Mouse (Mus musculus) hindbrain, embryonic 16.5 days (tissue): Measurements from ENCODE around the gene Iqsec1. TPM values are rescaled to one million over a fixed set of nuclear protein-coding genes. Genes with fewer than 3 reads are reported as not detected.

Source experiments
- ATAC-seq: fragments of 200-750 bp; cut with Nextera tagmentation; 2 replicates; pipeline ENCODE4 v1.8.0; 2017; ENCODE audit warnings: moderate TSS enrichment, moderate library complexity
- H3K27ac ChIP-seq: fragments of 300-500 bp; sonication (generic); 2 replicates; pipeline ENCODE4 v1.5.1; 2014; ENCODE audit warnings: low read depth, mild to moderate bottlenecking, control low read depth, low read length, moderate library complexity
- H3K27me3 ChIP-seq: fragments of 300-500 bp; sonication (generic); replicated peaks from 2 replicates; pipeline ENCODE4 v1.6.1; 2014; ENCODE audit warnings: low read length; ENCODE audit not compliant: control insufficient read depth, insufficient read depth
- H3K36me3 ChIP-seq: fragments of 300-500 bp; sonication (generic); 2 replicates; pipeline ENCODE4 v1.6.1; 2014; ENCODE audit warnings: mild to moderate bottlenecking, low read length, moderate library complexity, mixed read lengths; ENCODE audit not compliant: control insufficient read depth, insufficient read depth
- H3K4me1 ChIP-seq: fragments of 300-500 bp; sonication (generic); 2 replicates; pipeline ENCODE4 v1.6.1; 2014; ENCODE audit warnings: low read depth, low read length; ENCODE audit not compliant: control insufficient read depth, insufficient read depth
- H3K4me2 ChIP-seq: fragments of 300-500 bp; sonication (generic); 2 replicates; pipeline ENCODE4 v1.6.1; 2014; ENCODE audit warnings: mild to moderate bottlenecking, low read length, control low read depth, moderate library complexity
- H3K4me3 ChIP-seq: fragments of 300-500 bp; sonication (generic); 2 replicates; pipeline ENCODE4 v1.5.1; 2014; ENCODE audit warnings: mild to moderate bottlenecking, low read length, control low read depth, moderate library complexity
- H3K9ac ChIP-seq: fragments of 300-500 bp; sonication (generic); 2 replicates; pipeline ENCODE4 v1.6.1; 2014; ENCODE audit warnings: low read depth, mild to moderate bottlenecking, control low read depth, low read length, moderate library complexity
- H3K9me3 ChIP-seq: fragments of 300-500 bp; sonication (generic); 2 replicates; pipeline ENCODE4 v1.6.1; 2014; ENCODE audit warnings: mild to moderate bottlenecking, low read length, moderate library complexity; ENCODE audit not compliant: control insufficient read depth
- WGBS: fragments of 180-500 bp; shearing (Covaris S2); extraction: QIAGEN DNeasy Blood & Tissue Kit; methylation state at CpG from one replicate; pipeline ENCODE4 v1.1.7; 2014; 5-methylcytosine and 5-hydroxymethylcytosine counted together
- microRNA-seq: library from miRNA; unstranded; fragments of <30 nt; microRNA quantifications from one replicate; pipeline ENCODE4, GENCODE M21; 2017
- polyA plus RNA-seq: library from polyadenylated mRNA; unstranded; fragments of >200 nt; fragmentation: Nextera tagmentation; extraction: Ambion mirVana; gene quantifications from 2 replicates; pipeline ENCODE4 v1.2.1, GENCODE M21; 2015

The Iqsec1 gene
- polyA plus RNA-seq, 1 experiment from 2014 or later = 25.8 TPM

DNA sequence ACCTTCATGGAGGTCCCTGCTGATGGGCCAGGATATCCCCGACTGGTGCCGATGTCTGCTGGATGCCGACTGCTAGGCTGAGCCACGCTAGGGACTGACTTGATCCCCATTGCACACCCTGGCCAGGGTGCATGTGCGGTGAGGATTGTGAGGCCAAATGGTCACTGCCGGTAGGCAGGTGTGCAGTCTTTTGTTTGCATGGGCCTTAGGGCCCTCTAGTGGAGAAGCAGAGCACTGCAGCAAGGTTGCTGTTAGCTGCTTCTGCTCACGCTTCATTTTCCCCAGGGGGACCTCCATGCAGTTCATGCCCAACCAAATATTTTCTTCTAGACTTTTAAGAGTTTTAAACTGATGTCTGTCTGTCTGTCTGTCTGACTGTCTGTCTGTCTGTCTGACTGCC lies 381.9 kb downstream of the Iqsec1 start:
- Histone ChIP-seq H3K4me2 (no peak overlapping the region), H3K9me3 (no peaks in the 10 kb centered on the region), H3K27me3 (no peaks in the 10 kb centered on the region; the same call in 1 of the 2 replicates), H3K36me3 (no peaks in the 10 kb centered on the region), H3K27ac (no peak overlapping the region), H3K4me1 (peaks cover 3% of the 10 kb centered on the region; the same call in 1 of the 2 replicates), H3K9ac (0 out of 2 replicates have a peak overlapping the region, but pooled peaks have one; percentile 38), H3K4me3 (no peak overlapping the region)
- ATAC-seq = no peak
- WGBS = 26% methylated on average over 7 of the region's 7 CpGs

Small RNA genes within 50 kb of the gene (microRNA-seq; reads per million reads assigned to microRNA genes)
- gene Gm24816 = not detected

Other genes with a start within 250 kb of the Iqsec1 start
- 15.0 and 21.2 TPM in 2 replicates for gene Nup210, start 128.1 kb upstream of the Iqsec1 start, polyA plus RNA-seq
- 50.1 and 53.5 TPM in 2 replicates for gene Hdac11, start 168.0 kb upstream of the Iqsec1 start, polyA plus RNA-seq
- 29.7 and 34.2 TPM in 2 replicates for gene Fbln2, start 223.8 kb upstream of the Iqsec1 start, polyA plus RNA-seq